Mouse (Mus musculus) natural killer cell, adult 2 months (primary cell): ENCODE results near the gene Zbtb16.

Experiments used
- DNase-seq, 2 experiments: peaks; one replicate each; pipeline ENCODE4 v3.0.0; 2022; ENCODE audit warnings: low spot score in 2 of 2

Gene Zbtb16

GRCm38 (mm10) chr9:48803460-48804240 lies 32.4 kb downstream of the Zbtb16 start:
- no peak for DNase-seq

GRCm38 (mm10) chr9:48802374-48802773 lies 33.6 kb downstream of the Zbtb16 start:
- DNase-seq: no peak

GRCm38 (mm10) chr9:48801322-48801721 lies 34.7 kb downstream of the Zbtb16 start:
- DNase-seq: no peak

GRCm38 (mm10) chr9:48800627-48801026 lies 35.4 kb downstream of the Zbtb16 start:
- no peak for DNase-seq

- no peak for DNase-seq
Measured at GRCm38 (mm10) chr9:48798044-48798443, 38.0 kb downstream of the Zbtb16 start.

- no peak for DNase-seq
Measured at GRCm38 (mm10) chr9:48796267-48796822, 39.7 kb downstream of the Zbtb16 start.

GRCm38 (mm10) chr9:48795740-48796139 lies 40.3 kb downstream of the Zbtb16 start:
- DNase-seq: no peak

GRCm38 (mm10) chr9:48795095-48795494 lies 40.9 kb downstream of the Zbtb16 start:
- DNase-seq: no peak

- DNase-seq: no peak
Measured at GRCm38 (mm10) chr9:48794463-48794862, 41.6 kb downstream of the Zbtb16 start.

GRCm38 (mm10) chr9:48793638-48794188 lies 42.3 kb downstream of the Zbtb16 start:
- no peak for DNase-seq

- DNase-seq: no peak
Measured at GRCm38 (mm10) chr9:48790575-48790974, 45.4 kb downstream of the Zbtb16 start.

GRCm38 (mm10) chr9:48787906-48788410 lies 48.1 kb downstream of the Zbtb16 start:
- no peak for DNase-seq

- no peak for DNase-seq
Measured at GRCm38 (mm10) chr9:48787321-48787720, 48.7 kb downstream of the Zbtb16 start.

- DNase-seq: no peak
Measured at GRCm38 (mm10) chr9:48786814-48787213, 49.2 kb downstream of the Zbtb16 start.

- DNase-seq: no peak
Measured at GRCm38 (mm10) chr9:48784937-48785336, 51.1 kb downstream of the Zbtb16 start.

- DNase-seq: no peak
Measured at GRCm38 (mm10) chr9:48783292-48783691, 52.7 kb downstream of the Zbtb16 start.

- DNase-seq: no peak
Measured at GRCm38 (mm10) chr9:48782284-48783060, 53.5 kb downstream of the Zbtb16 start.

GRCm38 (mm10) chr9:48776268-48776667 lies 59.8 kb downstream of the Zbtb16 start:
- DNase-seq: no peak

GRCm38 (mm10) chr9:48775561-48775960 lies 60.5 kb downstream of the Zbtb16 start:
- no peak for DNase-seq

- DNase-seq: no peak
Measured at GRCm38 (mm10) chr9:48773710-48774109, 62.3 kb downstream of the Zbtb16 start.

- DNase-seq: no peak
Measured at GRCm38 (mm10) chr9:48773130-48773529, 62.9 kb downstream of the Zbtb16 start.

- DNase-seq: no peak
Measured at GRCm38 (mm10) chr9:48771504-48771903, 64.5 kb downstream of the Zbtb16 start.
